Mouse (Mus musculus): Measurements from ENCODE around the gene Dbn1. TPM values are rescaled to one million over a fixed set of nuclear protein-coding genes. Genes with fewer than 3 reads are reported as not detected.

Gene Dbn1
- polyA plus RNA-seq, 1 experiment from 2014 or later, result 91.2 TPM

- WGBS, result 18% methylated on average over 5 of the region's 5 CpGs
- peaks cover 30% of the 10 kb centered on the region for H3K4me1 ChIP-seq (ENCODE audit: control insufficient read depth, insufficient read depth, low read length)
- H3K36me3 ChIP-seq (ENCODE audit: control insufficient read depth, insufficient read depth, low read length), result peaks cover 17% of the 10 kb centered on the region
- peak overlapping the region; percentile 90 for H3K9ac ChIP-seq (ENCODE audit: low read depth, low read length)
- ATAC-seq, result peak; percentile 17
- peak overlapping the region; percentile 93 for H3K4me3 ChIP-seq (ENCODE audit: low read length)
- H3K27ac ChIP-seq (ENCODE audit: low read length), result peak overlapping the region; percentile 88
- H3K27me3 ChIP-seq (replicated peaks; ENCODE audit: control insufficient read depth, insufficient read depth, low read length), result no peaks in the 10 kb centered on the region
- peak overlapping the region; percentile 87 for H3K4me2 ChIP-seq (ENCODE audit: low read depth, low read length)
- H3K9me3 ChIP-seq (ENCODE audit: control insufficient read depth, low read length), result no peaks in the 10 kb centered on the region
Observed at GRCm38 (mm10) chr13:55511492-55511861, 23.6 kb upstream of the Dbn1 start.

- no peaks in the 10 kb centered on the region for H3K27me3 ChIP-seq (replicated peaks; ENCODE audit: control insufficient read depth, insufficient read depth, low read length)
Observed at GRCm38 (mm10) chr13:55510668-55511491, 23.0 kb upstream of the Dbn1 start.

GRCm38 (mm10) chr13:55510332-55510667, 22.4 kb upstream of the Dbn1 start:
- Histone ChIP-seq H3K36me3 (ENCODE audit: control insufficient read depth, insufficient read depth, low read length) (peaks cover 23% of the 10 kb centered on the region), H3K4me3 (ENCODE audit: low read length) (no peak overlapping the region)
- ATAC-seq, result peak; percentile 1; the same call in 1 of the 2 replicates

More at GRCm38 (mm10) chr13:55510668-55511491, 23.0 kb upstream of the Dbn1 start:
- Histone ChIP-seq H3K4me2 (ENCODE audit: low read depth, low read length) (peak overlapping the region; percentile 87), H3K4me1 (ENCODE audit: control insufficient read depth, insufficient read depth, low read length) (peaks cover 30% of the 10 kb centered on the region), H3K9ac (ENCODE audit: low read depth, low read length) (peak overlapping the region; percentile 90), H3K9me3 (ENCODE audit: control insufficient read depth, low read length) (no peaks in the 10 kb centered on the region), H3K27ac (ENCODE audit: low read length) (peak overlapping the region; percentile 88), H3K36me3 (ENCODE audit: control insufficient read depth, insufficient read depth, low read length) (peaks cover 21% of the 10 kb centered on the region), H3K4me3 (ENCODE audit: low read length) (peak overlapping the region; percentile 93)
- peak; percentile 70 for ATAC-seq
- 15% methylated on average over 6 of the region's 6 CpGs for WGBS

GRCm38 (mm10) chr13:55508531-55508930, 20.6 kb upstream of the Dbn1 start:
- peaks cover 30% of the 10 kb centered on the region for H3K4me1 ChIP-seq (ENCODE audit: control insufficient read depth, insufficient read depth, low read length)
- no peak overlapping the region for H3K9ac ChIP-seq (ENCODE audit: low read depth, low read length)
- H3K27me3 ChIP-seq (replicated peaks; ENCODE audit: control insufficient read depth, insufficient read depth, low read length), result no peaks in the 10 kb centered on the region
- no peak for ATAC-seq
- no peak overlapping the region for H3K27ac ChIP-seq (ENCODE audit: low read length)
- H3K4me3 ChIP-seq (ENCODE audit: low read length), result no peak overlapping the region
- H3K36me3 ChIP-seq (ENCODE audit: control insufficient read depth, insufficient read depth, low read length), result peaks cover 32% of the 10 kb centered on the region
- H3K9me3 ChIP-seq (ENCODE audit: control insufficient read depth, low read length), result no peaks in the 10 kb centered on the region
- no peak overlapping the region for H3K4me2 ChIP-seq (ENCODE audit: low read depth, low read length)
- 95% methylated on average over 10 of the region's 10 CpGs for WGBS

More at GRCm38 (mm10) chr13:55510332-55510667, 22.4 kb upstream of the Dbn1 start:
- H3K4me2 ChIP-seq (ENCODE audit: low read depth, low read length), result peak overlapping the region; percentile 87
- no peaks in the 10 kb centered on the region for H3K27me3 ChIP-seq (replicated peaks; ENCODE audit: control insufficient read depth, insufficient read depth, low read length)
- H3K9ac ChIP-seq (ENCODE audit: low read depth, low read length), result peak overlapping the region; percentile 53; the same call in 1 of the 2 replicates
- peaks cover 30% of the 10 kb centered on the region for H3K4me1 ChIP-seq (ENCODE audit: control insufficient read depth, insufficient read depth, low read length)
- H3K9me3 ChIP-seq (ENCODE audit: control insufficient read depth, low read length), result no peaks in the 10 kb centered on the region
- WGBS, result 40% methylated on average over 3 of the region's 3 CpGs
- H3K27ac ChIP-seq (ENCODE audit: low read length), result peak overlapping the region; percentile 88

- Histone ChIP-seq H3K4me2 (ENCODE audit: low read depth, low read length) (no peak overlapping the region), H3K27ac (ENCODE audit: low read length) (no peak overlapping the region), H3K27me3 (replicated peaks; ENCODE audit: control insufficient read depth, insufficient read depth, low read length) (no peaks in the 10 kb centered on the region), H3K4me3 (ENCODE audit: low read length) (no peak overlapping the region), H3K9ac (ENCODE audit: low read depth, low read length) (no peak overlapping the region), H3K9me3 (ENCODE audit: control insufficient read depth, low read length) (no peaks in the 10 kb centered on the region), H3K36me3 (ENCODE audit: control insufficient read depth, insufficient read depth, low read length) (peaks cover 38% of the 10 kb centered on the region), H3K4me1 (ENCODE audit: control insufficient read depth, insufficient read depth, low read length) (peaks cover 30% of the 10 kb centered on the region)
- no peak for ATAC-seq
- 74% methylated on average over 11 of the region's 11 CpGs for WGBS
Observed at GRCm38 (mm10) chr13:55507877-55508276, 20.0 kb upstream of the Dbn1 start.

GRCm38 (mm10) chr13:55506697-55507096, 18.8 kb upstream of the Dbn1 start:
- 86% methylated on average over 10 of the region's 10 CpGs for WGBS
- ATAC-seq, result no peak

GRCm38 (mm10) chr13:55505810-55506209, 17.9 kb upstream of the Dbn1 start:
- Histone ChIP-seq H3K4me1 (ENCODE audit: control insufficient read depth, insufficient read depth, low read length) (peaks cover 11% of the 10 kb centered on the region), H3K36me3 (ENCODE audit: control insufficient read depth, insufficient read depth, low read length) (peaks cover 41% of the 10 kb centered on the region), H3K9ac (ENCODE audit: low read depth, low read length) (no peak overlapping the region), H3K9me3 (ENCODE audit: control insufficient read depth, low read length) (no peaks in the 10 kb centered on the region), H3K4me2 (ENCODE audit: low read depth, low read length) (no peak overlapping the region), H3K4me3 (ENCODE audit: low read length) (no peak overlapping the region), H3K27me3 (replicated peaks; ENCODE audit: control insufficient read depth, insufficient read depth, low read length) (no peaks in the 10 kb centered on the region), H3K27ac (ENCODE audit: low read length) (no peak overlapping the region)
- ATAC-seq, result no peak
- 92% methylated on average over 9 of the region's 9 CpGs for WGBS

More at GRCm38 (mm10) chr13:55506697-55507096, 18.8 kb upstream of the Dbn1 start:
- Histone ChIP-seq H3K9ac (ENCODE audit: low read depth, low read length) (no peak overlapping the region; the same call in 1 of the 2 replicates), H3K27me3 (replicated peaks; ENCODE audit: control insufficient read depth, insufficient read depth, low read length) (no peaks in the 10 kb centered on the region), H3K4me1 (ENCODE audit: control insufficient read depth, insufficient read depth, low read length) (peaks cover 20% of the 10 kb centered on the region), H3K36me3 (ENCODE audit: control insufficient read depth, insufficient read depth, low read length) (peaks cover 41% of the 10 kb centered on the region), H3K4me2 (ENCODE audit: low read depth, low read length) (no peak overlapping the region), H3K9me3 (ENCODE audit: control insufficient read depth, low read length) (no peaks in the 10 kb centered on the region), H3K27ac (ENCODE audit: low read length) (no peak overlapping the region), H3K4me3 (ENCODE audit: low read length) (no peak overlapping the region)

- WGBS, result 84% methylated on average over 5 of the region's 5 CpGs
- Histone ChIP-seq H3K27ac (ENCODE audit: low read length) (no peak overlapping the region), H3K36me3 (ENCODE audit: control insufficient read depth, insufficient read depth, low read length) (peaks cover 41% of the 10 kb centered on the region), H3K4me3 (ENCODE audit: low read length) (no peak overlapping the region), H3K4me2 (ENCODE audit: low read depth, low read length) (no peak overlapping the region), H3K27me3 (replicated peaks; ENCODE audit: control insufficient read depth, insufficient read depth, low read length) (no peaks in the 10 kb centered on the region), H3K4me1 (ENCODE audit: control insufficient read depth, insufficient read depth, low read length) (0 out of 2 replicates have a peak, but pooled peaks cover 2% of the 10 kb centered on the region), H3K9ac (ENCODE audit: low read depth, low read length) (no peak overlapping the region), H3K9me3 (ENCODE audit: control insufficient read depth, low read length) (no peaks in the 10 kb centered on the region)
- ATAC-seq, result no peak
Observed at GRCm38 (mm10) chr13:55504390-55504789, 16.5 kb upstream of the Dbn1 start.

- H3K4me2 ChIP-seq (ENCODE audit: low read depth, low read length), result no peak overlapping the region
- H3K4me3 ChIP-seq (ENCODE audit: low read length), result no peak overlapping the region
- H3K9me3 ChIP-seq (ENCODE audit: control insufficient read depth, low read length), result no peaks in the 10 kb centered on the region
- no peak for ATAC-seq
- H3K4me1 ChIP-seq (ENCODE audit: control insufficient read depth, insufficient read depth, low read length), result no peaks in the 10 kb centered on the region
- 87% methylated on average over 8 of the region's 8 CpGs for WGBS
- no peak overlapping the region for H3K9ac ChIP-seq (ENCODE audit: low read depth, low read length)
- peaks cover 34% of the 10 kb centered on the region for H3K36me3 ChIP-seq (ENCODE audit: control insufficient read depth, insufficient read depth, low read length)
- H3K27ac ChIP-seq (ENCODE audit: low read length), result no peak overlapping the region
- no peaks in the 10 kb centered on the region for H3K27me3 ChIP-seq (replicated peaks; ENCODE audit: control insufficient read depth, insufficient read depth, low read length)
Observed at GRCm38 (mm10) chr13:55502405-55502804, 14.5 kb upstream of the Dbn1 start.

Measured in intestine, embryonic 16.5 days (tissue).